Mouse (Mus musculus): ENCODE results near the gene Klkb1. TPM values are rescaled to one million over a fixed set of nuclear protein-coding genes. Genes with fewer than 3 reads are reported as not detected.
"Not testable (repeated sequence)": the region's sequence is repeated elsewhere in the genome, so short reads cannot be mapped to it uniquely, and the experiment has no call there.

Gene Klkb1
- polyA plus RNA-seq (2017; shearing (Covaris generic)), result under 1 TPM; 0.09 to 0.25 TPM

GRCm38 (mm10) chr8:45294687-45295086 is at the start of gene Klkb1:
Gene Klkb1 (minus strand): TSS chr8:45294859.
- ATAC-seq, result no peak

GRCm38 (mm10) chr8:45344298-45344697 is 49.6 kb upstream of the Klkb1 start:
- no peak for ATAC-seq

- no peak for ATAC-seq
Observed at GRCm38 (mm10) chr8:45341630-45342628, 47.3 kb upstream of the Klkb1 start.

GRCm38 (mm10) chr8:45333493-45333892 is 38.8 kb upstream of the Klkb1 start:
- no peak for ATAC-seq

GRCm38 (mm10) chr8:45332685-45333409 is 38.2 kb upstream of the Klkb1 start, which contains the start of gene Cyp4v3:
Gene Cyp4v3 (minus strand): TSS chr8:45333216.
- peak; percentile 90 for ATAC-seq

- no peak for ATAC-seq
Observed at GRCm38 (mm10) chr8:45330856-45331255, 36.2 kb upstream of the Klkb1 start.

GRCm38 (mm10) chr8:45329206-45329980 is 34.7 kb upstream of the Klkb1 start:
- no peak for ATAC-seq

- not testable (repeated sequence) for ATAC-seq
Observed at GRCm38 (mm10) chr8:45327076-45327475, 32.4 kb upstream of the Klkb1 start.

GRCm38 (mm10) chr8:45324151-45324550 is 29.5 kb upstream of the Klkb1 start:
- no peak for ATAC-seq

GRCm38 (mm10) chr8:45321365-45321764 is 26.7 kb upstream of the Klkb1 start:
- no peak for ATAC-seq

- no peak for ATAC-seq
Observed at GRCm38 (mm10) chr8:45320930-45321329, 26.3 kb upstream of the Klkb1 start.

GRCm38 (mm10) chr8:45310967-45311366 is 16.3 kb upstream of the Klkb1 start:
- ATAC-seq, result no peak

- no peak for ATAC-seq
Observed at GRCm38 (mm10) chr8:45308366-45308765, 13.7 kb upstream of the Klkb1 start, which contains the start of gene Gm45753. Gene Gm45753 (minus strand): TSS chr8:45308466.

- ATAC-seq, result no peak
Observed at GRCm38 (mm10) chr8:45305479-45305878, 10.8 kb upstream of the Klkb1 start.

GRCm38 (mm10) chr8:45304354-45304753 is 9.7 kb upstream of the Klkb1 start:
- ATAC-seq, result no peak

GRCm38 (mm10) chr8:45302390-45302789 is 7.7 kb upstream of the Klkb1 start:
- ATAC-seq, result no peak

- no peak for ATAC-seq
Observed at GRCm38 (mm10) chr8:45295276-45295675, 617 bp upstream of the Klkb1 start.

GRCm38 (mm10) chr8:45291790-45292189 is 2.9 kb downstream of the Klkb1 start:
- no peak for ATAC-seq

- no peak for ATAC-seq
Observed at GRCm38 (mm10) chr8:45281630-45282029, 13.0 kb downstream of the Klkb1 start.

- ATAC-seq, result no peak
Observed at GRCm38 (mm10) chr8:45277453-45277852, 17.2 kb downstream of the Klkb1 start.

- ATAC-seq, result no peak
Observed at GRCm38 (mm10) chr8:45274317-45274716, 20.3 kb downstream of the Klkb1 start.

GRCm38 (mm10) chr8:45269056-45269455 is 25.6 kb downstream of the Klkb1 start:
- ATAC-seq, result no peak

- no peak for ATAC-seq
Observed at GRCm38 (mm10) chr8:45268485-45268884, 26.2 kb downstream of the Klkb1 start.

All from activated CD4-positive, CD25-positive, alpha-beta regulatory T cell, adult 4 months (primary cell).